Mouse (Mus musculus) C2C12 (cell line): Measurements from ENCODE around the gene Mkrn3.

Experiments
- CTCF ChIP-seq: IDR thresholded peaks from one replicate; pipeline ENCODE4 v1.5.1; 2011; ENCODE audit not compliant: control insufficient read depth, insufficient read depth, insufficient read length
- USF1 ChIP-seq: IDR thresholded peaks from one replicate; pipeline ENCODE4 v1.6.1; 2011; ENCODE audit warnings: low read depth, mild to moderate bottlenecking, control low read depth, moderate library complexity

GRCm38 (mm10) chr7:62452353-62452752 is 32.4 kb upstream of the Mkrn3 start:
- TF ChIP-seq CTCF (no peak), USF1 (no peak)
